Mouse (Mus musculus) embryonic facial prominence, embryonic 11.5 days (tissue): ENCODE measurements around the gene Myo3b. TPM values are rescaled to one million over a fixed set of nuclear protein-coding genes. Genes with fewer than 3 reads are reported as not detected.

Experiments used
- ATAC-seq: fragments of 200-750 bp; cut with Nextera tagmentation; replicated peaks from 2 replicates; pipeline ENCODE4 v1.8.0; 2017; ENCODE audit warnings: low read depth; ENCODE audit not compliant: insufficient number of reproducible peaks, low FRiP score, low TSS enrichment
- DNase-seq: peaks from one replicate; pipeline ENCODE4 v3.0.0-alpha.2; 2015; ENCODE audit warnings: low spot score
- H3K27ac ChIP-seq: fragments of 300-500 bp; sonication (generic); replicated peaks from 2 replicates; pipeline ENCODE4 v1.5.1; 2014; ENCODE audit warnings: mild to moderate bottlenecking, low read depth, low read length, control low read depth
- H3K27me3 ChIP-seq: fragments of 300-500 bp; sonication (generic); 2 replicates; pipeline ENCODE4 v1.6.1; 2014; ENCODE audit warnings: mild to moderate bottlenecking, low read length, moderate library complexity, mixed read lengths; ENCODE audit not compliant: control insufficient read depth, insufficient read depth
- H3K36me3 ChIP-seq: fragments of 300-500 bp; sonication (generic); replicated peaks from 2 replicates; pipeline ENCODE4 v1.6.1; 2014; ENCODE audit warnings: low read depth, mild to moderate bottlenecking, low read length, moderate library complexity, mixed read lengths; ENCODE audit not compliant: control insufficient read depth, insufficient read depth
- H3K4me1 ChIP-seq: fragments of 300-500 bp; sonication (generic); 2 replicates; pipeline ENCODE4 v1.6.1; 2014; ENCODE audit warnings: low read length, mixed read lengths; ENCODE audit not compliant: control insufficient read depth, insufficient read depth
- H3K4me2 ChIP-seq: fragments of 300-500 bp; sonication (generic); 2 replicates; pipeline ENCODE4 v1.6.1; 2014; ENCODE audit warnings: low read depth, mild to moderate bottlenecking, control low read depth, low read length, moderate library complexity
- H3K4me3 ChIP-seq: fragments of 300-500 bp; sonication (generic); 2 replicates; pipeline ENCODE4 v1.5.1; 2014; ENCODE audit warnings: low read depth, low read length, control low read depth
- H3K9ac ChIP-seq: fragments of 300-500 bp; sonication (generic); replicated peaks from 2 replicates; pipeline ENCODE4 v1.6.1; 2014; ENCODE audit warnings: mild to moderate bottlenecking, control low read depth, low read length
- H3K9me3 ChIP-seq: fragments of 300-500 bp; sonication (generic); replicated peaks from 2 replicates; pipeline ENCODE4 v1.6.1; 2016; ENCODE audit warnings: mild to moderate bottlenecking, low read length, inconsistent platforms, mixed read lengths; ENCODE audit not compliant: control insufficient read depth
- WGBS: fragments of 180-500 bp; shearing (Covaris S2); extraction: QIAGEN DNeasy Blood & Tissue Kit; methylation state at CpG from one replicate; pipeline ENCODE4 v1.1.7; 2014; 5-methylcytosine and 5-hydroxymethylcytosine counted together
- polyA plus RNA-seq: library from polyadenylated mRNA; unstranded; fragments of >200 nt; fragmentation: Nextera tagmentation; extraction: Ambion mirVana; gene quantifications from 2 replicates; pipeline ENCODE4 v1.2.1, GENCODE M21; 2014

Myo3b gene
- polyA plus RNA-seq, 1 experiment from 2014 or later: 0.07 TPM

- Histone ChIP-seq H3K27me3 (no peaks in the 10 kb centered on the region), H3K4me1 (no peaks in the 10 kb centered on the region), H3K27ac (no peak overlapping the region), H3K9ac (no peak overlapping the region), H3K9me3 (no peaks in the 10 kb centered on the region), H3K36me3 (no peaks in the 10 kb centered on the region), H3K4me2 (no peak overlapping the region), H3K4me3 (no peak overlapping the region)
- WGBS: 51% methylated on average over 14 of the region's 14 CpGs
- DNase-seq (no peak), ATAC-seq (no peak)
Measured at GRCm38 (mm10) chr2:70105286-70106030, 66.5 kb downstream of the Myo3b start.

GRCm38 (mm10) chr2:70109010-70109409, 70.1 kb downstream of the Myo3b start:
- WGBS: 70% methylated on average over 7 of the region's 7 CpGs
- H3K4me2 ChIP-seq: no peak overlapping the region
- no peak overlapping the region for H3K9ac ChIP-seq
- H3K4me1 ChIP-seq: no peaks in the 10 kb centered on the region
- H3K36me3 ChIP-seq: no peaks in the 10 kb centered on the region
- no peaks in the 10 kb centered on the region for H3K27me3 ChIP-seq
- no peak for DNase-seq
- no peak overlapping the region for H3K27ac ChIP-seq
- H3K9me3 ChIP-seq: no peaks in the 10 kb centered on the region
- no peak for ATAC-seq
- no peak overlapping the region for H3K4me3 ChIP-seq

GRCm38 (mm10) chr2:70113798-70114782, 75.2 kb downstream of the Myo3b start:
- ATAC-seq: 0 out of 2 replicates have a peak, but pooled peaks have one; percentile 67

GRCm38 (mm10) chr2:70118376-70119264, 79.7 kb downstream of the Myo3b start:
- Histone ChIP-seq H3K36me3 (no peaks in the 10 kb centered on the region), H3K9me3 (no peaks in the 10 kb centered on the region), H3K4me2 (no peak overlapping the region), H3K27me3 (no peaks in the 10 kb centered on the region), H3K4me3 (no peak overlapping the region), H3K27ac (no peak overlapping the region), H3K9ac (no peak overlapping the region), H3K4me1 (no peaks in the 10 kb centered on the region)
- ATAC-seq (no peak), DNase-seq (no peak)
- 61% methylated on average over 16 of the region's 16 CpGs for WGBS

More at GRCm38 (mm10) chr2:70113798-70114782, 75.2 kb downstream of the Myo3b start:
- no peaks in the 10 kb centered on the region for H3K36me3 ChIP-seq
- H3K9me3 ChIP-seq: no peaks in the 10 kb centered on the region
- H3K27ac ChIP-seq: no peak overlapping the region
- no peaks in the 10 kb centered on the region for H3K4me1 ChIP-seq
- H3K4me3 ChIP-seq: no peak overlapping the region
- H3K27me3 ChIP-seq: no peaks in the 10 kb centered on the region
- peak; percentile 84 for DNase-seq
- H3K4me2 ChIP-seq: no peak overlapping the region
- H3K9ac ChIP-seq: no peak overlapping the region
- WGBS: 57% methylated on average over 12 of the region's 12 CpGs

- Histone ChIP-seq H3K36me3 (no peaks in the 10 kb centered on the region), H3K27ac (no peak overlapping the region), H3K4me3 (no peak overlapping the region), H3K9me3 (no peaks in the 10 kb centered on the region), H3K9ac (no peak overlapping the region), H3K4me1 (no peaks in the 10 kb centered on the region), H3K27me3 (no peaks in the 10 kb centered on the region), H3K4me2 (no peak overlapping the region)
- no peak for DNase-seq
- 89% methylated on average over 2 of the region's 2 CpGs for WGBS
- no peak for ATAC-seq
Measured at GRCm38 (mm10) chr2:70119265-70119663, 80.3 kb downstream of the Myo3b start.

GRCm38 (mm10) chr2:70126330-70126729, 87.4 kb downstream of the Myo3b start:
- Histone ChIP-seq H3K27me3 (peaks cover 5% of the 10 kb centered on the region; the same call in 1 of the 2 replicates), H3K36me3 (no peaks in the 10 kb centered on the region), H3K4me3 (no peak overlapping the region), H3K27ac (no peak overlapping the region), H3K9ac (no peak overlapping the region), H3K4me1 (no peaks in the 10 kb centered on the region; the same call in 1 of the 2 replicates), H3K4me2 (no peak overlapping the region), H3K9me3 (no peaks in the 10 kb centered on the region)
- DNase-seq (no peak), ATAC-seq (no peak)
- 67% methylated on average over 10 of the region's 10 CpGs for WGBS

GRCm38 (mm10) chr2:70126783-70127182, 87.9 kb downstream of the Myo3b start:
- no peak overlapping the region for H3K4me3 ChIP-seq

More at GRCm38 (mm10) chr2:70126783-70127182, 87.9 kb downstream of the Myo3b start:
- Histone ChIP-seq H3K27me3 (peaks cover 5% of the 10 kb centered on the region; the same call in 1 of the 2 replicates), H3K9ac (no peak overlapping the region), H3K4me2 (peak overlapping the region; percentile 21; the same call in 1 of the 2 replicates), H3K36me3 (no peaks in the 10 kb centered on the region), H3K27ac (no peak overlapping the region), H3K9me3 (no peaks in the 10 kb centered on the region), H3K4me1 (no peaks in the 10 kb centered on the region; the same call in 1 of the 2 replicates)
- peak; percentile 60; the same call in 1 of the 2 replicates for ATAC-seq
- under 1% methylated on average over 13 of the region's 13 CpGs for WGBS
- DNase-seq: peak; percentile 95
